Mouse (Mus musculus) midbrain, embryonic 14.5 days (tissue): ENCODE data around the gene Fam71b. TPM values are rescaled to one million over a fixed set of nuclear protein-coding genes. Genes with fewer than 3 reads are reported as not detected.

ENCODE experiments used
- ATAC-seq: fragments of 200-750 bp; cut with Nextera tagmentation; 2 replicates; pipeline ENCODE4 v1.8.0; 2017; ENCODE audit warnings: moderate number of reproducible peaks, moderate library complexity; ENCODE audit not compliant: low FRiP score, low TSS enrichment
- DNase-seq: peaks from one replicate; pipeline ENCODE4 v3.0.0-alpha.2; 2015
- H3K27ac ChIP-seq: fragments of 300-500 bp; sonication (generic); replicated peaks from 2 replicates; pipeline ENCODE4 v1.5.1; 2014; ENCODE audit warnings: mild to moderate bottlenecking, low read depth, low read length, moderate library complexity
- H3K27me3 ChIP-seq: fragments of 300-500 bp; sonication (generic); 2 replicates; pipeline ENCODE4 v1.6.1; 2014; ENCODE audit warnings: low read length, control low read depth, mixed read lengths; ENCODE audit not compliant: control insufficient read depth, insufficient read depth
- H3K36me3 ChIP-seq: fragments of 300-500 bp; sonication (generic); 2 replicates; pipeline ENCODE4 v1.6.1; 2014; ENCODE audit warnings: low read length, control low read depth; ENCODE audit not compliant: control insufficient read depth, insufficient read depth
- H3K4me1 ChIP-seq: fragments of 300-500 bp; sonication (generic); 2 replicates; pipeline ENCODE4 v1.6.1; 2014; ENCODE audit warnings: mild to moderate bottlenecking, antibody characterized with exemption, low read length, control low read depth; ENCODE audit not compliant: control insufficient read depth, insufficient read depth
- H3K4me2 ChIP-seq: fragments of 300-500 bp; sonication (generic); 2 replicates; pipeline ENCODE4 v1.6.1; 2014; ENCODE audit warnings: mild to moderate bottlenecking, low read length, moderate library complexity
- H3K4me3 ChIP-seq: fragments of 300-500 bp; sonication (generic); replicated peaks from 2 replicates; pipeline ENCODE4 v1.5.1; 2014; ENCODE audit warnings: low read depth, low read length
- H3K9ac ChIP-seq: fragments of 300-500 bp; sonication (generic); replicated peaks from 2 replicates; pipeline ENCODE4 v1.6.1; 2014; ENCODE audit warnings: mild to moderate bottlenecking, low read length, moderate library complexity
- H3K9me3 ChIP-seq: fragments of 300-500 bp; sonication (generic); 2 replicates; pipeline ENCODE4 v1.6.1; 2016; ENCODE audit warnings: low read length, control low read depth, mixed read lengths; ENCODE audit not compliant: control insufficient read depth
- WGBS: fragments of 180-500 bp; shearing (Covaris S2); extraction: QIAGEN DNeasy Blood & Tissue Kit; methylation state at CpG from one replicate; pipeline ENCODE4 v1.1.7; 2014; 5-methylcytosine and 5-hydroxymethylcytosine counted together
- polyA plus RNA-seq: library from polyadenylated mRNA; unstranded; fragments of >200 nt; fragmentation: Nextera tagmentation; extraction: Ambion mirVana; gene quantifications from 2 replicates; pipeline ENCODE4 v1.2.1, GENCODE M21; 2014

The Fam71b gene
- polyA plus RNA-seq, 1 experiment from 2014 or later, result not detected

DNA sequence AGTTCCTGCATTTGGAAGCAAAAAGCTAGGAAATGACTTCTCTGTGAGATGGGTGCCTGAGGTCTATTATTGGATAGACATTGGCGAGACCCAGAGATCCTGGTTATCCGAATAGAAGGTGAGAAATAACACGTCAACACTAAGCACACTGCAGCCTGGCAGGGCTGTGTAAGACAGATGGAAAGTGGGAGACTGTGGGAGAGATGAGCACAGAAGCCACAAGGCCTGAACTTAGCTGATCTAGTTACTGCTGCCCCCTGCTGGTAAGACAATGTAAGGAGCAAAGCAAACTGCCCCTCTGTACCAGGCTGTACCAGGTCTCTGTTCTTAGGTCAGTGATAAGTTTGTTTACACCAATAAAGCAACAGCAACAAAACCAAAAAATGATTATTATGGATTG, 34.8 kb downstream of the Fam71b start:
- DNase-seq, result peak; percentile 94
- WGBS, result 27% methylated on average over 3 of the region's 3 CpGs
- Histone ChIP-seq H3K9ac (no peak overlapping the region), H3K36me3 (no peaks in the 10 kb centered on the region), H3K27me3 (no peaks in the 10 kb centered on the region), H3K9me3 (no peaks in the 10 kb centered on the region), H3K27ac (no peak overlapping the region), H3K4me2 (no peak overlapping the region), H3K4me1 (no peaks in the 10 kb centered on the region), H3K4me3 (no peak overlapping the region)
- peak; percentile 85 for ATAC-seq

DNA sequence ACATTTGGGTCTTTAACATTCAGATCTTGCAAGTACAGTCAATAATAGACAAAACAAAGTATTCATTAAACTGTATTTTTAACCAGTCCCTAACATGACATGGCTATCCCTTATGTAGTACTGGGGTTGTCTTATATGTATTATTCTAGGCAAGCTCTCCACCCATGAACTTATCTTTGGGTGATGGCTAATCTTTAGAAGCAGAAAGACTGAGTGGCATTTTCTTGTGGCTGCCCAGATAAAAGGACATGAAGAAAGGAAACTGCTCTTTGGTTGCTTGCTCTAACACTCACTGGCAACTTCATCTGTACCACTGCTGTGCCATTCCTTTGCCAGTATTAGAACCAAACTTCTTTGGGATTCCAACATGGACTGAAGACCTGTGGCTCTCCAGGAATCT, 39.0 kb downstream of the Fam71b start:
- no peaks in the 10 kb centered on the region for H3K27me3 ChIP-seq
- H3K4me2 ChIP-seq, result no peak overlapping the region
- ATAC-seq (no peak), DNase-seq (no peak)
- H3K4me1 ChIP-seq, result peaks cover 5% of the 10 kb centered on the region
- H3K9ac ChIP-seq, result no peak overlapping the region
- no peaks in the 10 kb centered on the region for H3K9me3 ChIP-seq
- no peak overlapping the region for H3K27ac ChIP-seq
- no peak overlapping the region for H3K4me3 ChIP-seq
- peaks cover 13% of the 10 kb centered on the region for H3K36me3 ChIP-seq

DNA sequence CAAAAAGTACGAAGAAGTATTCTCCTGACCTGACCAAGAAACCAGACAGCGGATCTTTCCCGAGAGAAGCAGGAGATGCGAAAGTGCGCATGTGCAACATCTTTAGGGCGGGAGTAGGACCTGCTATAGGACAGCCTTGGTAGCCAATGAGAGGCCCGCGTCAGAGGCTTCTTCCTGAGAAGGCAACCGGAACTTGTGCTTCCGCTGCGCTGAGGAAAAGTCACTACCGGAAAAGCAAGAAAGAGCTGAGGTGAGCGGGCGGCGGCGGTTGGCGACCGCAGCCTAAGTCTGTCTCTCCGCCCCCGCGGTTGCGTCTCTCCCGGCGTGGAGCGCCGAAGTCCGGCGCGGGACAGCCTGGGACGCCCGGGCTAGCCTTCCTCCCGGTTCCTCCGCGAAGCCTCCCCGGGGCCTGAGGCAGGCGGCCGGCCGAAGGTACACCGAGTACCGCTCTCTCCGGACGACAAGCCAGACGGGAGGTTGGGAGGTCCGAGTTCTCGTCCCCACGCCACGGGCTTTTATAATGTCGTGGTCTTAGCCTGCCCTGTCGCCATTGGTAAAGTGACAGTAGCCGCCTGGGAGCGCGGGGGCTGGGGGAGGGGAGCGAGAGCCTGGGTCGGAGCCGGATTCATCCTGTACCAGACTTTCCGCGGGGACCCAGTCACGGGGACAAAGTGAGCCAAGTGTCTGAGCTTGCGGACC, 40.5 kb downstream of the Fam71b start, which contains the start of gene Med7:
Gene Med7 (plus strand): TSS at position 166 of the 699 bp plus-strand sequence.
- Histone ChIP-seq H3K36me3 (peaks cover 24% of the 10 kb centered on the region), H3K4me2 (peak within 1 kb of the TSS; percentile 89), H3K9me3 (no peaks in the 10 kb centered on the region), H3K9ac (peak within 1 kb of the TSS; percentile 78), H3K4me3 (peak within 1 kb of the TSS; percentile 96), H3K27me3 (no peaks in the 10 kb centered on the region), H3K27ac (peak within 1 kb of the TSS; percentile 91), H3K4me1 (peaks cover 5% of the 10 kb centered on the region)
- under 1% methylated on average over 59 of the region's 59 CpGs for WGBS
- ATAC-seq, result peak; percentile 99
- peak; percentile 98 for DNase-seq

DNA sequence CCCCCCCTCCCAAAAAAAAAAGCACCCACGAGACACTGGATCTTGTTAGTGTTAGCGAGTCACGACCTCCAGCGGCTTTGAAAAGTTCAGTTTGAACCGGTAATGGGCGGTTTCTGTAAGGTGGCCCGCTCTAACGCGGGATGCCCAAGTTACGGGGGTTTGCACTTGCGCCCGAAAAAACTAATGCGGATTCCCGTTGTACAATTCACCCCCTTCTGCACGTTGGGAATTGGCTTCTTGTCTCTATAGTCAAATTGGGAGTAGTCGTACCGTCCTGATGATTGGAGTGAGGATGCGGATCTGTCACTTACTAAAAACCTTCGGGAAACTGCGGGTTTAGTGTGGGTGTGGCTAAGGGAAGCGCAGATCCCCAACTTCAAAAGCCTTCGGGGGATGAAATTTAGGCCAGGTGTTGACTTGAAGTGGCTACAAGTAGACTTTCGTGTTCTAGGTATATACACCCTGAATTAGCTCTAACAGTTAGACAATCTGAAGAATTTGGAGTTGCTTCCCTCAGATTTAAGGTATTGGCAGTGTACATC, 41.2 kb downstream of the Fam71b start:
- peak overlapping the region; percentile 89 for H3K4me2 ChIP-seq
- no peaks in the 10 kb centered on the region for H3K27me3 ChIP-seq
- H3K36me3 ChIP-seq, result peaks cover 31% of the 10 kb centered on the region
- H3K27ac ChIP-seq, result no peak overlapping the region
- ATAC-seq, result no peak
- peak overlapping the region; percentile 96 for H3K4me3 ChIP-seq
- peaks cover 5% of the 10 kb centered on the region for H3K4me1 ChIP-seq
- peak; percentile 66 for DNase-seq
- 2% methylated on average over 23 of the region's 23 CpGs for WGBS
- no peaks in the 10 kb centered on the region for H3K9me3 ChIP-seq
- H3K9ac ChIP-seq, result peak overlapping the region; percentile 78

DNA sequence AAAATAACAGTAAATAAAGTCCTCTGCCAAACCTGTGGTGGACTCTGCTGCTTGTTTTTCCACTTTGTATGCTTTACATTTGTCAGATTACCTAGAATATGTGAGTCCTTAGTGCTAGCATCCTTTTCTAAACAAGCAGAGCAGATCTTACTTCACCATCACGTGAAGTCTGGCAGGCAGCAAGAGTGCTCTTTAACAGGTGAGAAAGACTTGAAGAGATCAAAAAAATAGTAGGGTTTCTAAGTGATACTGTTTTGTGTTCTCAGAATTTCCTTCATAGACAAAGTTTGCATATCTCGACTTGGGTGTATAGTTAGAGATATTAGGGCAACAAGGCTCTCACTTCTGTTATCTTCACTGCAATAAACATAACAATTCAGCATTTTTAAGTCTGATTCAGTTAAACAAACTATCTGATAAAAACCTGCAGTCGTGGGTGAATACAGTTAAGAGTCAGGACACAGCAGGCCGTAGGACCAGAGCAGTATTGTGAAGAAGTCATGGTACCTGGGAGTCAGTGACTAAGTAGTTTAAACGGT, 42.7 kb downstream of the Fam71b start:
- peaks cover 39% of the 10 kb centered on the region for H3K36me3 ChIP-seq
- ATAC-seq, result no peak

DNA sequence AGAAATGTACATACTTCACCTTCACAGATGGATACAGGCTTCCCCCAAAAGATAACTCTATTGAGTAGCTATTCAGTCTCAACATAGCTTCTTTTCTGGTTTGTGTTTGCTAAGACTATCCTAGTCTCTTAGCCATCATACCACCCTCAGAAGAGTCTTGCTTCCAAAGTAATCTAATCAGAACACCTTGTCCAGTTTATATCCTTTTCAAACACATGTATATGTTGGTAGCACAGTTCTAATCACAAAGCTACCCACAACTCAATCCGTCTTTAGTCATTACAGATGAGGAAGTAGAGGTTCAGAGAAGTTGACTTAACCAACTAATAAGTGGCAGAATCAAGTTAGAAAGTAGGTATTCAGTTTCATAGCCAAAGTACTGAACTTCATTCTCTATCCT, 45.4 kb downstream of the Fam71b start:
- H3K9me3 ChIP-seq, result no peaks in the 10 kb centered on the region
- H3K4me3 ChIP-seq, result no peak overlapping the region
- H3K4me1 ChIP-seq, result peaks cover 5% of the 10 kb centered on the region
- DNase-seq, result no peak
- no peaks in the 10 kb centered on the region for H3K27me3 ChIP-seq
- WGBS, result 98% methylated on average over 1 of the region's 1 CpGs
- no peak overlapping the region for H3K27ac ChIP-seq
- H3K36me3 ChIP-seq, result peaks cover 39% of the 10 kb centered on the region
- H3K9ac ChIP-seq, result no peak overlapping the region
- no peak overlapping the region for H3K4me2 ChIP-seq
- ATAC-seq, result no peak

More for the DNA sequence above, 42.7 kb downstream of the Fam71b start:
- 92% methylated on average over 5 of the region's 5 CpGs for WGBS
- peaks cover 5% of the 10 kb centered on the region for H3K4me1 ChIP-seq
- H3K27ac ChIP-seq, result no peak overlapping the region
- H3K27me3 ChIP-seq, result no peaks in the 10 kb centered on the region
- no peak for DNase-seq
- H3K4me2 ChIP-seq, result no peak overlapping the region
- H3K9ac ChIP-seq, result no peak overlapping the region
- H3K9me3 ChIP-seq, result no peaks in the 10 kb centered on the region
- H3K4me3 ChIP-seq, result no peak overlapping the region

DNA sequence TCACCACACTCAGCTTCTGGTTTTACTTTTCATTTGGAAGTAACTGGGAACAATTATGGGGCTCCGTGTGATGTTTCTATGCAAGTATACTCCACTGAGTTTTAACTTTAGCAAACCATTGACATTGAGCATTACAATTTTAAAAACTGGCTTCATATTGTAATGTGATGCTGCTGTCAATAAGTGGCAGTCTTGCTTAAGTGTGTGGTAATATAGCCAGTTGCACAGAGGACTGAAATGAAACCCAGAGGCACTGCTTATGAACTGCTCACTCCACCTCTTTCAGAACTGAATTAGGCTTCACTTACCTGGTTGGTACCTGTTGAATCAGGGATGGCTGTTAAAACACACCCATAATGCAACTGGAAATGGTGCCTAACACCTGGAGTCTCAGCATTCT, 46.8 kb downstream of the Fam71b start:
- H3K36me3 ChIP-seq, result peaks cover 39% of the 10 kb centered on the region
- 95% methylated on average over 1 of the region's 1 CpGs for WGBS
- H3K4me3 ChIP-seq, result no peak overlapping the region
- no peaks in the 10 kb centered on the region for H3K27me3 ChIP-seq
- no peaks in the 10 kb centered on the region for H3K9me3 ChIP-seq
- H3K4me1 ChIP-seq, result no peaks in the 10 kb centered on the region
- no peak overlapping the region for H3K4me2 ChIP-seq
- H3K9ac ChIP-seq, result no peak overlapping the region
- H3K27ac ChIP-seq, result no peak overlapping the region
- ATAC-seq (no peak), DNase-seq (no peak)

DNA sequence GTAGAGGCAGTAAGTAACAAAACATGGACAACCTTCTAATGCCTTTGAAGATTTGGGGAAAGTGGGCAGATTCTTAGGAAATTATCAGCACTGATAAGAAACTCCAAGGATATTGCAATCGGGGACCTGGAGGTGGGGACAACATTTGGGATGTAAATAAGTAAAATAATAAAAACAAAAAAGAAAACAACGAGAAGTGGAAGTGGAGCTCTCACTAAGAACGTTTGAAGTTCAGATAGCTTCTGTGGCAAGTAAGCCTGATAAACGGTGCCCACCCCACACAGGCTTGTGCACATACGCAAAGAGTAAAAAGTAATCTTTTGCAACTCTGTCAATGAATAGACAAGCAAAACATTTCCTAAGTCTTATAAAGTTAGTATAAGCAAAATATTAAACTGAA, 47.6 kb downstream of the Fam71b start:
- Histone ChIP-seq H3K4me1 (no peaks in the 10 kb centered on the region), H3K4me3 (no peak overlapping the region), H3K27ac (no peak overlapping the region), H3K9me3 (no peaks in the 10 kb centered on the region), H3K36me3 (peaks cover 39% of the 10 kb centered on the region), H3K27me3 (no peaks in the 10 kb centered on the region), H3K4me2 (no peak overlapping the region), H3K9ac (no peak overlapping the region)
- ATAC-seq (no peak), DNase-seq (no peak)
- WGBS, result 93% methylated on average over 5 of the region's 5 CpGs

DNA sequence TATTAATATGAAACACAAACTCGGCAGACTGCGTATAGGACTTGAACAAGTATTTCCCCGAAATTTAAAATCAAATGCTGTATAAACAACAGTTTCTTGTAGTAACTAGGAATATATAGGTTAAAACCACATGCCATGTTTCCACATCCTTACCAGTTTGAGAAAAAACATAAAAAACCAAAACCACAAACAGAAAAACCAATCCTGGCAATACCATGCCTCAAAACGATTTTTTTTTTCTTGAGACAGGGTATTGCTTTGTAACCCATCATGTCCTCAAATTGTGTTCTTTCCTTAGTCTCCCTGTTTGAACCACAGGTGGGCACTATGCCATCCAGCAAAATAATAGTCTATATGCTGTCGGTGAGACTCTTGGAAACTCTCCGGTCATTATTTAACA, 49.8 kb downstream of the Fam71b start:
- DNase-seq (no peak), ATAC-seq (no peak)
- H3K4me3 ChIP-seq, result no peak overlapping the region
- H3K27me3 ChIP-seq, result no peaks in the 10 kb centered on the region
- no peak overlapping the region for H3K4me2 ChIP-seq
- peaks cover 18% of the 10 kb centered on the region for H3K36me3 ChIP-seq
- no peaks in the 10 kb centered on the region for H3K4me1 ChIP-seq
- H3K9ac ChIP-seq, result no peak overlapping the region
- 93% methylated on average over 6 of the region's 6 CpGs for WGBS
- no peaks in the 10 kb centered on the region for H3K9me3 ChIP-seq
- H3K27ac ChIP-seq, result no peak overlapping the region
